Mouse (Mus musculus) kidney, postnatal 0 days (tissue): ENCODE measurements around the gene Crisp2. TPM values are rescaled to one million over a fixed set of nuclear protein-coding genes. Genes with fewer than 3 reads are reported as not detected.
"Not testable (repeated sequence)": the region's sequence is repeated elsewhere in the genome, so short reads cannot be mapped to it uniquely, and the experiment has no call there.

Experiments
- ATAC-seq: fragments of 200-750 bp; cut with Nextera tagmentation; replicated peaks from 2 replicates; pipeline ENCODE4 v1.8.0; 2017; ENCODE audit warnings: low read depth, moderate number of reproducible peaks, moderate TSS enrichment, moderate library complexity; ENCODE audit not compliant: low FRiP score
- DNase-seq: peaks from one replicate; pipeline ENCODE4 v3.0.0-alpha.2; 2016; ENCODE audit warnings: low spot score
- H3K27ac ChIP-seq: fragments of 300-500 bp; sonication (generic); 2 replicates; pipeline ENCODE4 v1.5.1; 2014; ENCODE audit warnings: mild to moderate bottlenecking
- H3K27me3 ChIP-seq: fragments of 300-500 bp; sonication (generic); 2 replicates; pipeline ENCODE4 v1.6.1; 2014; ENCODE audit warnings: low read length, mixed read lengths; ENCODE audit not compliant: insufficient read depth
- H3K36me3 ChIP-seq: fragments of 300-500 bp; sonication (generic); 2 replicates; pipeline ENCODE4 v1.6.1; 2014; ENCODE audit warnings: low read length, mixed read lengths; ENCODE audit not compliant: insufficient read depth
- H3K4me1 ChIP-seq: fragments of 300-500 bp; sonication (generic); replicated peaks from 2 replicates; pipeline ENCODE4 v1.6.1; 2014; ENCODE audit warnings: antibody characterized with exemption, low read length, mixed read lengths; ENCODE audit not compliant: insufficient read depth
- H3K4me2 ChIP-seq: fragments of 300-500 bp; sonication (generic); 2 replicates; pipeline ENCODE4 v1.6.1; 2014; ENCODE audit warnings: mild to moderate bottlenecking, low read length, moderate library complexity, mixed read lengths
- H3K4me3 ChIP-seq: fragments of 300-500 bp; sonication (generic); replicated peaks from 2 replicates; pipeline ENCODE4 v1.5.1; 2014; ENCODE audit warnings: low read depth, low read length
- H3K9ac ChIP-seq: fragments of 300-500 bp; sonication (generic); 2 replicates; pipeline ENCODE4 v1.6.1; 2014; ENCODE audit warnings: low read depth, low read length
- H3K9me3 ChIP-seq: fragments of 300-500 bp; sonication (generic); replicated peaks from 2 replicates; pipeline ENCODE4 v1.6.1; 2016; ENCODE audit warnings: low read length, inconsistent platforms, mixed read lengths
- CTCF ChIP-seq: IDR thresholded peaks from 2 replicates; pipeline ENCODE4 v1.5.1; 2016; ENCODE audit warnings: antibody characterized with exemption, low read depth, mild to moderate bottlenecking, moderate library complexity
- WGBS: fragments of 180-500 bp; shearing (Covaris S2); extraction: QIAGEN DNeasy Blood & Tissue Kit; methylation state at CpG from one replicate; pipeline ENCODE4 v1.1.7; 2014; 5-methylcytosine and 5-hydroxymethylcytosine counted together
- polyA plus RNA-seq: library from polyadenylated mRNA; unstranded; fragments of >200 nt; fragmentation: Nextera tagmentation; extraction: Ambion mirVana; gene quantifications from 2 replicates; pipeline ENCODE4 v1.2.1, GENCODE M21; 2015

The Crisp2 gene
- polyA plus RNA-seq, 1 experiment from 2014 or later, result not detected

DNA sequence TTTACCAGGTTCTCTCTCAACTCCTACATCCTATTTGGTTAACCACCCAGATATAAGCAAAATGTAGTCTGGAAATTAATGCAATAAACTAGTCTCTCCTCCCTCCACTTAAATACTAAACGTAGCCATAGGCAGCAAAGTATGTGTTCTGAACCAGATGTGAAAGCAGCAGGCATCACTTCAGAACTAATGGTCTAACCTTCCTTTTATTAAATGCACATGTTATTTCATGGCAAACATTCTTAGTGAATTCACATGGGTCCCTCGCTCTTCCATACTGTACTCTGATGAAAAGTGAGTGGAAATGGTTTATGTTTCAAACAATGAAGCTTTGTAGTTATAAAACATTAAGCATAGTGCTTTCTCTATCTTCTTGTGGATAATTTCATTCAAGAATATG lies 75.5 kb downstream of the Crisp2 start:
- WGBS, result 65% methylated on average over 2 of the region's 2 CpGs
- no peak for TF ChIP-seq CTCF
- H3K27me3 ChIP-seq, result no peaks in the 10 kb centered on the region
- H3K9ac ChIP-seq, result no peak overlapping the region
- no peak overlapping the region for H3K4me3 ChIP-seq
- no peaks in the 10 kb centered on the region for H3K9me3 ChIP-seq
- ATAC-seq (no peak), DNase-seq (no peak)
- no peak overlapping the region for H3K4me2 ChIP-seq
- no peaks in the 10 kb centered on the region for H3K36me3 ChIP-seq
- H3K27ac ChIP-seq, result no peak overlapping the region
- no peaks in the 10 kb centered on the region for H3K4me1 ChIP-seq

DNA sequence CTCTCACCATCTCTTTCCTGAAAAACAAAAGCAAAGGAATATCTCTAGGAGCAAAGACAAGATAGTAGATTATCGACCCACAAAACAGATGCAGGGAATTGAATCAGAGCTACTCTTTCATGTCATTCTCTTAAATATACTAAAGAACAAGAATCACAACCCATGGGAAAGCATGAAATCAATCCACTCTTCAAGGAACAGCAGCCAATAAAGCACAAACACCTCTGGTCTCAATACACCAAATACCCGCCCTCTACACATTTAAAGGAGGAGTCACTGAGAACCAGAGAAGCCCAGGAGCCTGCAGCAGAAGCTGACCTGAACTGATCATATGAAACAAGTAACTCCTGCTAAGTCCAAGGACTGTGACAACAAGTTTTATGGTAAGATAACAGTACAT lies 80.0 kb downstream of the Crisp2 start, which contains the start of gene Esp1:
TSS of gene Esp1 (plus strand) at position 301 of the 400 bp plus-strand sequence.
- Histone ChIP-seq H3K4me2 (no peak within 1 kb of the TSS), H3K9me3 (no peaks in the 10 kb centered on the region), H3K4me3 (no peak within 1 kb of the TSS), H3K4me1 (no peaks in the 10 kb centered on the region), H3K27ac (no peak within 1 kb of the TSS), H3K27me3 (no peaks in the 10 kb centered on the region), H3K9ac (no peak within 1 kb of the TSS), H3K36me3 (no peaks in the 10 kb centered on the region)
- 77% methylated on average over 2 of the region's 2 CpGs for WGBS
- no peak for TF ChIP-seq CTCF
- no peak for DNase-seq
- no peak for ATAC-seq

DNA sequence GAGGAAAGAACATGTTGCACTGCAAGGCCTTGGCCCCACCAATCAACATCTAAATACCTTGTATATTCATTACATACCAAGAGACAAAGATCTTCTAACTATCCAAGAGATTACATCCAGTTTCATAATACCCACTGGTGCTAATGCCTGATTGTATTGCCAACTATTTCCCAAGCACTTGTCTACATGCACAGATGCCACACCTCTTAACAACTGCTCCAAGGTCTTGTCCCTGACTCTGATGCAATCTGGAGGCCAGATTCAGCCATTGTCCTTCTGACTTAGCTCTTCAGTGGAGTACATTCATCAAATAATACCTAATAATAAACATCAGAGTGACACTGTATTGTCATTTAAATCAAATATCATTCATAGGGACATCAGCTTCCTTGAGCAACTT lies 89.7 kb downstream of the Crisp2 start:
- H3K27me3 ChIP-seq, H3K4me1 ChIP-seq, H3K36me3 ChIP-seq, DNase-seq, H3K9ac ChIP-seq, H3K27ac ChIP-seq, H3K4me3 ChIP-seq, ATAC-seq, H3K9me3 ChIP-seq, H3K4me2 ChIP-seq: not testable (repeated sequence)

DNA sequence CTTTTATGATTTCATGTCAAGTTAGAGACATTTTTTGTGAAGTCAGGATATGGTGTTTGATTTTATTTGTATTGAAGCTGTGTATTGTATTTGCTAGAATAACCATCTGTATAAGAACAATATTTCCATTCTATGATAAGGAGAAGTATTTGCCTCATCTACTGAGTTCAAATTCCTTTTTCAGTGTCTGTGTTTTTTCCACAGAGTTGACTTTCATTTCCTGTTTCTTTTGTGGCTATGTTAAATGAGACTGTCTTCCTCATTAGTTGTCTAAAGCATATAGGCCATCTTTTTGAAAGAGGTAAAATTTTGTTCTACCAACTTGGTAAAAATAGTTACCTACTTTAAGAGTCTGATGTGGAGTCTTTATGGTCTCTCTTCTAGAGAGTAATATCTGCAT lies 90.5 kb downstream of the Crisp2 start:
- Histone ChIP-seq H3K4me3 (no peak overlapping the region), H3K36me3 (no peaks in the 10 kb centered on the region), H3K9ac (no peak overlapping the region), H3K27me3 (no peaks in the 10 kb centered on the region), H3K9me3 (no peaks in the 10 kb centered on the region), H3K4me2 (no peak overlapping the region), H3K27ac (no peak overlapping the region), H3K4me1 (no peaks in the 10 kb centered on the region)
- no peak for DNase-seq
- TF ChIP-seq CTCF, result no peak
- no peak for ATAC-seq

Other genes with a start within 250 kb of the Crisp2 start
- gene Esp6, start 245.5 kb downstream of the Crisp2 start, polyA plus RNA-seq, result not detected in 2 replicates
- not detected in 2 replicates for gene Esp4, start 208.4 kb downstream of the Crisp2 start, polyA plus RNA-seq
- not detected in 2 replicates for gene Esp3, start 174.9 kb downstream of the Crisp2 start, polyA plus RNA-seq
- not detected in 2 replicates for gene Esp1, start 79.9 kb downstream of the Crisp2 start, polyA plus RNA-seq
- gene Rhag, start 4.1 kb upstream of the Crisp2 start, polyA plus RNA-seq, result 0.18 and 0.36 TPM in 2 replicates
- 3.7 and 3.8 TPM in 2 replicates for gene 9130008F23Rik, start 73.6 kb upstream of the Crisp2 start, polyA plus RNA-seq
- not detected in 2 replicates for gene Glyatl3, start 107.3 kb upstream of the Crisp2 start, polyA plus RNA-seq
- gene Mut, start 127.7 kb upstream of the Crisp2 start, polyA plus RNA-seq, result 63.0 and 64.0 TPM in 2 replicates
- 19.0 and 21.9 TPM in 2 replicates for gene Cenpq, start 128.0 kb upstream of the Crisp2 start, polyA plus RNA-seq